Mouse (Mus musculus) right cerebral cortex, postnatal 4 days (tissue): ENCODE data around the gene Rpl9-ps1.

ENCODE experiments used
- DNase-seq: peaks from one replicate; pipeline ENCODE4 v3.0.0-alpha.2; 2022

The Rpl9-ps1 gene

GRCm38 (mm10) chr11:83619037-83619436, 26.4 kb downstream of the Rpl9-ps1 start:
- no peak for DNase-seq

- no peak for DNase-seq
Observed at GRCm38 (mm10) chr11:83618238-83618637, 27.2 kb downstream of the Rpl9-ps1 start.

DNA sequence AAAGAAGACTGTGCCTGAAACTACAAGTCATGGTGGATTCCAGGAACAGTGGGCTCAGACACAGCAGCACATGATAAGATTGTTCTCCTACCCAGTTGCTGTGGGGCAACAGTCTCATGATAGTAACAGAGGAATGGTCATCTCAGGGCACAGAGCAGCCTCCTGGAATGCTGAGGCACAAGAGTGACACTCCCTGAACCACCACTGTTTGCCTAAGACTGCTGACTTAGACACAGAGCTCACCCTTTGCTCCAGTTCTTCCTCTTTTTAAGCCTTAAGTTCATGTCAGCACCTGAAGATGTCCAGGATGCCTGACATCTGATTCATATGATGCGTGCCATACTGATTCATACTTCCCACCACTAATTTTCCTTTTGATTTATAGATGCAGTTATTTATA, 28.8 kb downstream of the Rpl9-ps1 start:
- DNase-seq = no peak

- no peak for DNase-seq
Observed at GRCm38 (mm10) chr11:83610900-83611299, 34.5 kb downstream of the Rpl9-ps1 start.

DNA sequence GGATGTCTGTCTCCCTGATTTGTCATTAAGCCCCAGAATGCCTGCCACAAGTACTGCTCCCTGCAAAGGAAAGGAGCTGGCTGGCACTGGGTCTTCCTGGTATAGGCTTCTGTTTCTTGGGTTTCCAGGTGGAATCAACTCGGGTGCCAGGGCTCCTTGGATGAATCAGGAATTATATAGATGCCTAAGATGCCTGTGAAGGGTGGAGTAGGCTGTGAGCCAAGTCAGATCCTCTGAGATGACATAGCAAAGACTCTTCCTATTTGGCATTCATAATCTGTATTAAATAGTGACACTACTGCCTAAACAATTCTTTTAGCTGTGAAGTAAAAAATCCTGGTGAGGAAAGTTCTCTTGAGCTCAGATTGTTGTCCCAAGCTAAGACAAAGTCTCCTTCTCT, 39.0 kb downstream of the Rpl9-ps1 start:
- no peak for DNase-seq

GRCm38 (mm10) chr11:83605535-83605934, 39.9 kb downstream of the Rpl9-ps1 start:
- DNase-seq = no peak

DNA sequence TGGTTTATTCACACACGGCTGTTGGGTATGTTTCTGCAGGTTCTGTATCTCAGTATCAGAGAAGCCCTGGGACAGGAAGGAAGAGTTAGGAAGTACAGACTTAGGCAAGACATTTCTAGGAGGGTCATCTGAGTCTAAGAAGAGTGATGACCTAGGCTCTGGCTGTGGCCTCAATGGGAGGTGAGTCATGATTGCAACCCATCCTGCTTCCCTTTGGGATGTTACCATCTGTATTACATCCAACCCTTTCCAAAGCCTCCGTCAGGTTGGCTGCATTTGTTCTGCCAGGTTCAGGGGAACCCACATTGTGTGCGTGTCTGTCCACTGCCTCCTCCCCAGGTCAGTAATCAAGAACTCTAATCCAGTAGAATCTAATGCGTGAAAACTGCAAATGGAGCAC, 40.7 kb downstream of the Rpl9-ps1 start:
- no peak for DNase-seq

GRCm38 (mm10) chr11:83603399-83603798, 42.0 kb downstream of the Rpl9-ps1 start:
- no peak for DNase-seq

DNA sequence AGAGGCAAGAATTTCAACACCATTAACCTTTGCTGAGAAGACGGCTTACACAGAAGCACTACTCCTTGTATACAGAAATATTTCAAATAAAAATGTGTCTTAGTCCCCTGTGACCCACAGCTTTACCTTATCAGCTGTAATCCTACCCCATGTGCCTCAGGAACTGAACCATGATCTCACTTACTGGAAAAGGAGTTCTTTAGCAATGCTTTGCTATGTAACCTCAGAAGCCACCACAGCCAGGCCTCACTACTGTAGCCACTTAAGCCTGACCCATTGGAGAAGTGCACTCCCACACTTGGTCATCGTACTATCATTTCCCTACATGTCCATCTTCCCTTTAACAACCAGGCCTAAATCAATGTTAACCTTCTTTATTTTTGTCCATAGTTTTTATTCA, 44.8 kb downstream of the Rpl9-ps1 start:
- DNase-seq = no peak

DNA sequence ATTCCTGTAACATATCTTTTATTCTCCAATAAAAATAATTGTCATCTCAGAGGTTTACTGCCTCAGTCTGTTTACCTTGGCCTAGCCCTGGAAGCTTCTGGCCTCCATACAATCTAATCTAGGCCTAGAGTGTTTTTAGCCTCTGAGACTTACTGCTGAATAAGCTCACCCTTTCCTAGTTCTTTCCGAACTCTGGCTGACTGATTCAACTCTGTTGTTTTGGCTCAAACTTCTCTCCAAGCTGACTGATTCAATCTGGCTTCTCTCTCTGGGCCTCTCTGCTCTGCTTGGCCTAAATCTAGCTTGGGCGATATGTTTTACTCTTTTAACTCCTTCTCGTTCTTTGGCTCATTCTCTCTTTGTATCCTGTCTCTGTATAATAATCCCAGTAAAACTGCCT, 46.4 kb downstream of the Rpl9-ps1 start:
- DNase-seq = no peak

GRCm38 (mm10) chr11:83598207-83598837, 47.1 kb downstream of the Rpl9-ps1 start:
- no peak for DNase-seq

GRCm38 (mm10) chr11:83597796-83598195, 47.6 kb downstream of the Rpl9-ps1 start:
- DNase-seq = no peak

DNA sequence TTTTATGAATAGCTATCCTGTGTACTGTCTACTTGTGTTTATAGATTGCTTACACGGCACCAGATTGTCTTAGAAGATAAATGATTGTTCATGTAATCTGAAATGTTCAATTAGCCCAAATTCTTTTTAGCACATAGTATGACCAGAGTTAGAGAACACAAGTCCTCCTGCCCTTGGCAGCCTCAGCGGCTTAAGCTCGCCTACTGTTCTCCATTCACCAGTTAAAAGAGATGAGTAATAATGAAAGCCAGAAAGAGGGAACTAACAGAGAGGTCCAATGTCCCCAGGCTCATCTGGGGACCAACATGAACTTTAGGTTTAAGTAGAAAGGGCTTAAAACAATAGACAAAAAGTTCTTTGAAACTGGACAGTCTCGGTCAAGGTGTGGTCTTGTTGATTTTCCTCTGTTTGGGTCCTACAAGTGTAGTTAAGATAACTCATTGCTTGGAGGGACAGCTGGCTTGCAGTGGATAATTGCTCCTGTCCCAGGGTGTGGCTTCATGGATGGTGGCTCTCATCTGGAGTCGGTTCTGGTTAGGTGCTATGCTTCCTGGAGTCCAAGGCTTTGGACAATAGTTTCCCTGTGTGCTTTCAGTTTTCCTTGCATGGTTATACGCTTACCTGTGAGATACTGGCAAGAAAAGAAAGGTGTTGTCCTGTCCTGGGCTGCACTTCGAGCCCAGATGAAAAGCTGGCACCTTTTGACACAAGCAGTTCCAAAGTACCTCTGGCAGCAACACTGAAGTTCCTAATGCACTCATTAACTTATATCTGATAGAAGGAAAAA, 49.6 kb downstream of the Rpl9-ps1 start:
- no peak for DNase-seq
